Mouse (Mus musculus) kidney, postnatal 4 days (tissue): ENCODE measurements at regions not wholly inside any gene's neighbourhood (a gene's known extent, or its start where the extent isn't known, plus 50 kb on each side); places are given as distances from the start of the nearest gene placed in this dataset.

ENCODE experiments used
- DNase-seq, 2 experiments: peaks; one replicate each; pipeline ENCODE4 v3.0.0; 2021; ENCODE audit warnings: mixed read lengths in 2 of 2

GRCm38 (mm10) chr1:71897464-71898051, 244.6 kb upstream of the Fn1 start:
- no peak for DNase-seq

GRCm38 (mm10) chr1:71896141-71896725, 243.2 kb upstream of the Fn1 start:
- no peak for DNase-seq

GRCm38 (mm10) chr1:71893636-71894035, 240.6 kb upstream of the Fn1 start:
- DNase-seq, result no peak

GRCm38 (mm10) chr1:71887809-71888208, 234.8 kb upstream of the Fn1 start:
- DNase-seq, result peak in 1 of 2 experiments; percentile 20

GRCm38 (mm10) chr1:71886903-71887302, 233.9 kb upstream of the Fn1 start:
- peak; percentile 31 to 51 for DNase-seq

GRCm38 (mm10) chr1:71886233-71886632, 233.2 kb upstream of the Fn1 start:
- DNase-seq, result no peak

- no peak for DNase-seq
Measured at GRCm38 (mm10) chr1:71881851-71882250, 228.9 kb upstream of the Fn1 start.

- no peak for DNase-seq
Measured at GRCm38 (mm10) chr1:71881191-71881590, 228.2 kb upstream of the Fn1 start.

- DNase-seq, result no peak
Measured at GRCm38 (mm10) chr1:71880480-71880879, 227.5 kb upstream of the Fn1 start.

GRCm38 (mm10) chr1:71876712-71877401, 223.9 kb upstream of the Fn1 start:
- no peak for DNase-seq

- no peak for DNase-seq
Measured at GRCm38 (mm10) chr1:71874037-71874436, 221.0 kb upstream of the Fn1 start.

- DNase-seq, result peak in 1 of 2 experiments; percentile 14
Measured at GRCm38 (mm10) chr1:71865670-71866069, 212.7 kb upstream of the Fn1 start.

- no peak for DNase-seq
Measured at GRCm38 (mm10) chr1:71864749-71865148, 211.7 kb upstream of the Fn1 start.

- no peak for DNase-seq
Measured at GRCm38 (mm10) chr1:71853212-71853611, 200.2 kb upstream of the Fn1 start.

GRCm38 (mm10) chr1:71851268-71851667, 198.3 kb upstream of the Fn1 start:
- DNase-seq, result no peak

GRCm38 (mm10) chr1:71848656-71849055, 195.7 kb upstream of the Fn1 start:
- no peak for DNase-seq

GRCm38 (mm10) chr1:71844938-71845685, 192.1 kb upstream of the Fn1 start:
- DNase-seq, result peak; percentile 63 to 73

GRCm38 (mm10) chr1:71837764-71838163, 184.8 kb upstream of the Fn1 start:
- peak; percentile 46 to 58 for DNase-seq

- DNase-seq, result peak; percentile 49 to 69
Measured at GRCm38 (mm10) chr1:71837039-71837648, 184.1 kb upstream of the Fn1 start.

- no peak for DNase-seq
Measured at GRCm38 (mm10) chr1:71830379-71830778, 177.4 kb upstream of the Fn1 start.

GRCm38 (mm10) chr1:71824410-71824809, 171.4 kb upstream of the Fn1 start:
- DNase-seq, result no peak

GRCm38 (mm10) chr1:71822123-71822522, 169.1 kb upstream of the Fn1 start:
- DNase-seq, result no peak

GRCm38 (mm10) chr1:71821099-71821498, 168.1 kb upstream of the Fn1 start:
- no peak for DNase-seq
